8 mouse cellular contexts compared by ENCODE assay signal in genomic region chr9:105482070-105482469, GRCm38 (mm10). TPM values are rescaled to one million over a fixed set of nuclear protein-coding genes. Genes with fewer than 3 reads are reported as not detected.
DNase-seq lines count a peak whose midpoint lies in the region; ATAC-seq and TF ChIP-seq lines count a peak whose summit lies in the region.

No protein-coding gene starts in this region.

- H3K4me3 ChIP-seq in left cerebral cortex, adult 2 months: no peak overlapping the region

- ATAC-seq in frontal cortex, adult (ENCODE audit: low TSS enrichment): no peak

- intact Hi-C loops in left cerebral cortex, adult 2 months (cut with DNase I): no loop called here

- peak overlapping the region; percentile 26; the same call in 1 of the 2 replicates for H3K27ac ChIP-seq in left cerebral cortex, adult 2 months

- no peak for TF ChIP-seq CTCF in left cerebral cortex, adult 2 months (IDR thresholded peaks at IDR 0.05)

- DNase-seq in gastrocnemius, postnatal 10 days: peak; percentile 44
- no peak for DNase-seq in gastrocnemius, adult 18-20 months (ENCODE audit: low spot score)
- DNase-seq in left cerebral cortex, adult 2 months (ENCODE audit: extremely low spot score in 1 of 2, low spot score in 2 of 2): no peak
- no peak for DNase-seq in left cerebral cortex, adult 8-10 months (ENCODE audit: low spot score in 2 of 2)
- DNase-seq in adrenal gland, postnatal 10 days: peak; percentile 62
- DNase-seq in kidney, postnatal 10 days: peak; percentile 61
- DNase-seq in spleen, postnatal 14 days (ENCODE audit: low spot score in 2 of 2): no peak

RNA-seq across cellular contexts. Expression of gene Atp2c1, which starts 45.0 kb away (rescaled TPM):
- 10 to 100 TPM; 35.7 to 47.4 TPM for total RNA-seq in gastrocnemius, postnatal 10 days (2021)
- total RNA-seq in gastrocnemius, adult 18-20 months (2021): 10 to 100 TPM; 38.5 to 45.0 TPM
- 100 to 1,000 TPM; 202 to 209 TPM for total RNA-seq in left cerebral cortex, adult 2 months (2021)
- 100 to 1,000 TPM; 180 to 197 (median 186) TPM for total RNA-seq in left cerebral cortex, adult 8-10 months (2022)
- 10 to 100 TPM; 54.7 to 63.4 TPM for total RNA-seq in adrenal gland, postnatal 10 days (2021)

Comparison
In these comparisons a context has a peak if more than half of its experiments do, and no peak if none do; other contexts are left out.
1. DNase-seq: peak in gastrocnemius, postnatal 10 days (single experiment), adrenal gland, postnatal 10 days (single experiment) and kidney, postnatal 10 days (single experiment); none in gastrocnemius, adult 18-20 months (single experiment), left cerebral cortex, adult 2 months (0 of 2), left cerebral cortex, adult 8-10 months (0 of 2) and spleen, postnatal 14 days (0 of 2).